Mouse (Mus musculus) heart, embryonic 12.5 days (tissue): ENCODE data around the gene P3h3. TPM values are rescaled to one million over a fixed set of nuclear protein-coding genes. Genes with fewer than 3 reads are reported as not detected.
"Not testable (repeated sequence)": the region's sequence is repeated elsewhere in the genome, so short reads cannot be mapped to it uniquely, and the experiment has no call there.

Experiments
- ATAC-seq: fragments of 200-750 bp; cut with Nextera tagmentation; 2 replicates; pipeline ENCODE4 v1.8.0; 2017; ENCODE audit warnings: moderate TSS enrichment, moderate library complexity; ENCODE audit not compliant: insufficient number of reproducible peaks, low FRiP score
- H3K27ac ChIP-seq: fragments of 300-500 bp; sonication (generic); 2 replicates; pipeline ENCODE4 v1.5.1; 2016; ENCODE audit warnings: mild to moderate bottlenecking, moderate library complexity; ENCODE audit not compliant: poor library complexity, severe bottlenecking
- H3K27me3 ChIP-seq: fragments of 300-500 bp; sonication (generic); replicated peaks from 2 replicates; pipeline ENCODE4 v1.6.1; 2016; ENCODE audit warnings: mild to moderate bottlenecking, moderate library complexity
- H3K36me3 ChIP-seq: fragments of 300-500 bp; sonication (generic); 2 replicates; pipeline ENCODE4 v1.6.1; 2016; ENCODE audit warnings: mild to moderate bottlenecking, moderate library complexity
- H3K4me1 ChIP-seq: fragments of 300-500 bp; sonication (generic); replicated peaks from 2 replicates; pipeline ENCODE4 v1.6.1; 2016; ENCODE audit warnings: mild to moderate bottlenecking
- H3K4me2 ChIP-seq: fragments of 300-500 bp; sonication (generic); 2 replicates; pipeline ENCODE4 v1.6.1; 2016; ENCODE audit warnings: mild to moderate bottlenecking, moderate library complexity
- H3K4me3 ChIP-seq: fragments of 300-500 bp; sonication (generic); 2 replicates; pipeline ENCODE4 v1.5.1; 2016; ENCODE audit warnings: mild to moderate bottlenecking
- H3K9ac ChIP-seq: fragments of 300-500 bp; sonication (generic); 2 replicates; pipeline ENCODE4 v1.6.1; 2016; ENCODE audit warnings: mild to moderate bottlenecking, moderate library complexity
- H3K9me3 ChIP-seq: fragments of 300-500 bp; sonication (generic); replicated peaks from 2 replicates; pipeline ENCODE4 v1.6.1; 2016; ENCODE audit warnings: mild to moderate bottlenecking, moderate library complexity
- WGBS: fragments of 180-500 bp; shearing (Covaris S2); methylation state at CpG from one replicate; pipeline ENCODE4 v1.1.7; 2016; 5-methylcytosine and 5-hydroxymethylcytosine counted together
- polyA plus RNA-seq: library from polyadenylated mRNA; unstranded; fragments of >200 nt; fragmentation: Nextera tagmentation; extraction: Ambion mirVana; gene quantifications from 2 replicates; pipeline ENCODE4 v1.2.1, GENCODE M21; 2016

P3h3 gene
- polyA plus RNA-seq = 19.2 and 21.9 TPM in 2 replicates

- Histone ChIP-seq H3K36me3 (peaks cover 19% of the 10 kb centered on the region; the same call in 1 of the 2 replicates), H3K4me1 (peaks cover 41% of the 10 kb centered on the region), H3K9ac (peak within 1 kb of the TSS; percentile 81), H3K4me2 (peak within 1 kb of the TSS; percentile 96), H3K27me3 (peaks cover 34% of the 10 kb centered on the region), H3K4me3 (peak within 1 kb of the TSS; percentile 89), H3K9me3 (no peaks in the 10 kb centered on the region), H3K27ac (peak within 1 kb of the TSS; percentile 73)
- 2% methylated on average over 84 of the region's 86 CpGs for WGBS
- peak; percentile 76 for ATAC-seq
Measured at GRCm38 (mm10) chr6:124856916-124857839, at the start of gene P3h3. P3h3 (minus strand) TSS chr6:124857752.

GRCm38 (mm10) chr6:124904991-124905860 lies 47.7 kb upstream of the P3h3 start:
- WGBS = 38% methylated on average over 13 of the region's 16 CpGs
- H3K36me3 ChIP-seq = no peaks in the 10 kb centered on the region
- H3K9ac ChIP-seq = peak overlapping the region; percentile 73
- peaks cover 20% of the 10 kb centered on the region for H3K4me1 ChIP-seq
- H3K9me3 ChIP-seq = no peaks in the 10 kb centered on the region
- ATAC-seq = no peak
- H3K4me2 ChIP-seq = peak overlapping the region; percentile 84
- H3K27ac ChIP-seq = peak overlapping the region; percentile 96
- H3K27me3 ChIP-seq = peaks cover 16% of the 10 kb centered on the region
- peak overlapping the region; percentile 56 for H3K4me3 ChIP-seq

- H3K27ac ChIP-seq = peak overlapping the region; percentile 96
- no peaks in the 10 kb centered on the region for H3K9me3 ChIP-seq
- H3K4me3 ChIP-seq = peak overlapping the region; percentile 56
- H3K4me2 ChIP-seq = peak overlapping the region; percentile 84
- peaks cover 12% of the 10 kb centered on the region for H3K4me1 ChIP-seq
- peak overlapping the region; percentile 77 for H3K9ac ChIP-seq
- H3K27me3 ChIP-seq = peaks cover 8% of the 10 kb centered on the region; the same call in 1 of the 2 replicates
- ATAC-seq = peak; percentile 66
- WGBS = 8% methylated on average over 24 of the region's 24 CpGs
- no peaks in the 10 kb centered on the region for H3K36me3 ChIP-seq
Measured at GRCm38 (mm10) chr6:124904161-124904981, 46.8 kb upstream of the P3h3 start.

- peak overlapping the region; percentile 96 for H3K27ac ChIP-seq
- ATAC-seq = peak; percentile 88
Measured at GRCm38 (mm10) chr6:124903580-124904151, 46.1 kb upstream of the P3h3 start.

GRCm38 (mm10) chr6:124901851-124902250 lies 44.3 kb upstream of the P3h3 start:
- no peak for ATAC-seq
- no peak overlapping the region for H3K4me3 ChIP-seq

More at GRCm38 (mm10) chr6:124903580-124904151, 46.1 kb upstream of the P3h3 start:
- Histone ChIP-seq H3K9me3 (no peaks in the 10 kb centered on the region), H3K36me3 (no peaks in the 10 kb centered on the region), H3K4me1 (peaks cover 12% of the 10 kb centered on the region), H3K4me3 (peak overlapping the region; percentile 56), H3K9ac (peak overlapping the region; percentile 77), H3K4me2 (peak overlapping the region; percentile 84), H3K27me3 (peaks cover 7% of the 10 kb centered on the region; the same call in 1 of the 2 replicates)
- WGBS = under 1% methylated on average over 23 of the region's 23 CpGs

GRCm38 (mm10) chr6:124900801-124901480 lies 43.4 kb upstream of the P3h3 start:
- Histone ChIP-seq H3K9me3 (no peaks in the 10 kb centered on the region), H3K4me3 (no peak overlapping the region), H3K4me2 (no peak overlapping the region), H3K36me3 (no peaks in the 10 kb centered on the region), H3K9ac (peak overlapping the region; percentile 21; the same call in 1 of the 2 replicates), H3K4me1 (peaks cover 12% of the 10 kb centered on the region), H3K27ac (no peak overlapping the region), H3K27me3 (no peaks in the 10 kb centered on the region)
- ATAC-seq = no peak
- WGBS = 28% methylated on average over 10 of the region's 10 CpGs

More at GRCm38 (mm10) chr6:124901851-124902250, 44.3 kb upstream of the P3h3 start:
- no peaks in the 10 kb centered on the region for H3K36me3 ChIP-seq
- H3K27ac ChIP-seq = no peak overlapping the region
- H3K9ac ChIP-seq = no peak overlapping the region
- H3K4me2 ChIP-seq = no peak overlapping the region
- no peaks in the 10 kb centered on the region for H3K9me3 ChIP-seq
- H3K4me1 ChIP-seq = peaks cover 12% of the 10 kb centered on the region
- H3K27me3 ChIP-seq = no peaks in the 10 kb centered on the region

GRCm38 (mm10) chr6:124900056-124900800 lies 42.7 kb upstream of the P3h3 start:
- Histone ChIP-seq H3K9ac (0 out of 2 replicates have a peak overlapping the region, but pooled peaks have one; percentile 21), H3K27me3 (no peaks in the 10 kb centered on the region), H3K4me1 (peaks cover 9% of the 10 kb centered on the region), H3K36me3 (no peaks in the 10 kb centered on the region), H3K9me3 (no peaks in the 10 kb centered on the region), H3K27ac (no peak overlapping the region), H3K4me3 (no peak overlapping the region), H3K4me2 (no peak overlapping the region)
- WGBS = 63% methylated on average over 8 of the region's 8 CpGs
- no peak for ATAC-seq

GRCm38 (mm10) chr6:124898359-124898758 lies 40.8 kb upstream of the P3h3 start:
- no peaks in the 10 kb centered on the region for H3K9me3 ChIP-seq
- no peak overlapping the region for H3K27ac ChIP-seq
- WGBS = 47% methylated on average over 3 of the region's 3 CpGs
- no peak for ATAC-seq
- H3K4me2 ChIP-seq = no peak overlapping the region
- no peak overlapping the region for H3K4me3 ChIP-seq
- H3K36me3 ChIP-seq = no peaks in the 10 kb centered on the region
- H3K4me1 ChIP-seq = no peaks in the 10 kb centered on the region
- H3K27me3 ChIP-seq = no peaks in the 10 kb centered on the region
- no peak overlapping the region for H3K9ac ChIP-seq

GRCm38 (mm10) chr6:124894113-124894512 lies 36.6 kb upstream of the P3h3 start:
- 79% methylated on average over 2 of the region's 2 CpGs for WGBS
- not testable (repeated sequence) for H3K4me3 ChIP-seq, H3K4me1 ChIP-seq, H3K9me3 ChIP-seq, H3K36me3 ChIP-seq, H3K27ac ChIP-seq, H3K9ac ChIP-seq, H3K4me2 ChIP-seq, ATAC-seq, H3K27me3 ChIP-seq
